Mouse (Mus musculus) kidney, postnatal 25 days (tissue): ENCODE measurements around the gene Krtap24-1.

ENCODE experiments used
- DNase-seq, 2 experiments: peaks; one replicate each; pipeline ENCODE4 v3.0.0; 2021; ENCODE audit warnings: mixed read lengths in 2 of 2

Krtap24-1 gene

DNA sequence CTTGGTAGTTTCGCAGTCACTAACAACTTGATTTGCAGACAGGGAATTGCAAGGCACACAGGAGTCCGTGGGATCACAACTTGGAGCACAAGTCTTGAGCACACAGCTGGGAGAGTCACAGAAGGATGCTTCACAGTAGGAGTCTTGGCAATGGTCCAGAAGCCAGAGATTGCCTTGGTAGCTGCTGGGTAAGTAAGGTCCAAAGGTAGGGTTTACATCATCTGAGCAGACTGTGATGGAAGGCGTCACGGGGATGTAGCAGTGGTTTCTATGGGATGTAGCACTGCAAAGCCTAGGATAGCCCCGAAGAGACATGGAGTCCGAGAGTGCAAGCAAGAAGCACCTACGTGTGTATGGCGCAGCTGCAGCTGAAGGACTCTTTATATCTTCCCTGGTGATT lies at the start of gene Krtap24-1:
Gene Krtap24-1 (minus strand): TSS at position 358 of the 400 bp plus-strand sequence.
- peak; percentile 31 to 38 for DNase-seq

DNA sequence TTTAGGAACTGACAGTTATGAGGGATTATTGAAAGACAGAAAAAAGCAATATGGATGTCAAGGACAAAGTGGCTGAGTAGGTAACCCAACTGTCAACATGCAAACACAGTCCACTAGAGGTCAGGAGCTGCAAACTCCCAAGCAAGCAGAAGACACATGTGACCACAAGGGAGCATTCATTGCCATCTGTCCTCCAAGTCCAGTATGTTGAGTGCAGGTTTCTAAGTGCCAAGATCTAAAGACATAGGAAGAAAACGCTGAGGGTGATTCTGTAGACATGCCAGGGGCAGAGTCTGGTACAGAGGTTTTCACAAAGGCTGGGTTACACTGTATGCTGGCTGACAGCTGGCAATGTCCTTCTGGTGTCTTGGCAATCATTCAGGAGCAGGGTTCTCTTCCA lies 45.3 kb upstream of the Krtap24-1 start:
- no peak for DNase-seq

DNA sequence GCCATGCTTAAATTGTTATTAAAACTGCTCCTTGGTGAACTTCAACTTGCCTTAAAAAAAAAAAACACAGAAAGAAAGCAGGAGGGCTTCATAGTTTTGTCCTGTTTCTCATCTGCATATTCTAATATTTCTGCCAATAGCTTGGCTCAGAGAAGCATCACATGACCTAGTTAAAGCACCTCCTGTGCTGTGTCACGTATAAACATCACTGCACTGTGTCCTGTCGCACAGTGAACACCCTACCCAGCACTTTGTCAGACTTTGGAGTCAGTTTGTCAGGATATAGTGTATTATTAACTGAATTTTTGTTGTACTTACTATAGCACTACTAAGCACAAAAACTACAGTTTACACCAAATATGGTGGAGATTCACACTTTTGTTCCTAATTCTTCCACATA lies 39.9 kb upstream of the Krtap24-1 start:
- peak; percentile 8 to 46 for DNase-seq

DNA sequence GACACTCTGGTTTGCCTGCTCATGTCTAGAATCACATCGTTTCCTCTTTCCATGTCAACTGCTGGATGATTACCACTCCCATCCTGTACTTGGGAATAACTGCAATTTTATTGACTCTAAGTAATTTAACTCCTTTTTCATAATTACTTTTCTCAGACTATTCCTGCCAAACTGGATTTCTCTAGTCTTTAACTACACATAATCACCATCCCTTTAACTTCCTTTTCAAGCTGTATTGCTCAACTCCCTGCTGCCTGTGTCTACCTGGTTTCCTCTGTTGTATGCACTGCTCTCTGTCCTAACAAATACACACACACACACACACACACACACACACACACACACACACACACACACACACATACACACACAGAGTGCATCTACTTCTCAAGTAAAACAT lies 39.0 kb upstream of the Krtap24-1 start:
- DNase-seq, result no peak

DNA sequence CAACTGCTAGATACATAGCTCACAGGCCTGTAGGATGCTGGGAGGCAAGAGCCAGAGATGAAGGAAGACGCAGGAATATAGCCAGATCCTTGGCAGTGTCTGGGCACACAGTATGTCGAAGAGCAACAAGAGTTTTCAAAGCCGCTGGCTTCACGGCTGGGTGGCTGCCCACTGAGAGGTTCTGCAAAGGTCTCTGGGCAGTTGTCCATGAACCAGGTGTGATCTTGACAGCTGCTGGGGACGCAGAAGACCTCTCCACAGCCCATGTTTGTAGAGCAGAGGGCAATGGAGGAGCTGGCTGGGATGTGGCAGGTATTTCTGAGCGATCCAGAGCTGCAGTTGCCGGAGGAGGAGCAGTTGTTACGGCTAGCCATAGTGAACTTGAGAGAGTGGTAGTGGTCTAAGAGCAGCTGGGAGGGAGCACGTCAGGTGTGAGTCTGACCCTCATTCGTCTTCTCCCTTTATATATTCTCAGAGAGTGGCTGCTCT lies 35.3 kb upstream of the Krtap24-1 start, which contains the start of gene Krtap26-1:
Gene Krtap26-1 (minus strand): TSS at position 439 of the 489 bp plus-strand sequence.
- DNase-seq, result no peak

DNA sequence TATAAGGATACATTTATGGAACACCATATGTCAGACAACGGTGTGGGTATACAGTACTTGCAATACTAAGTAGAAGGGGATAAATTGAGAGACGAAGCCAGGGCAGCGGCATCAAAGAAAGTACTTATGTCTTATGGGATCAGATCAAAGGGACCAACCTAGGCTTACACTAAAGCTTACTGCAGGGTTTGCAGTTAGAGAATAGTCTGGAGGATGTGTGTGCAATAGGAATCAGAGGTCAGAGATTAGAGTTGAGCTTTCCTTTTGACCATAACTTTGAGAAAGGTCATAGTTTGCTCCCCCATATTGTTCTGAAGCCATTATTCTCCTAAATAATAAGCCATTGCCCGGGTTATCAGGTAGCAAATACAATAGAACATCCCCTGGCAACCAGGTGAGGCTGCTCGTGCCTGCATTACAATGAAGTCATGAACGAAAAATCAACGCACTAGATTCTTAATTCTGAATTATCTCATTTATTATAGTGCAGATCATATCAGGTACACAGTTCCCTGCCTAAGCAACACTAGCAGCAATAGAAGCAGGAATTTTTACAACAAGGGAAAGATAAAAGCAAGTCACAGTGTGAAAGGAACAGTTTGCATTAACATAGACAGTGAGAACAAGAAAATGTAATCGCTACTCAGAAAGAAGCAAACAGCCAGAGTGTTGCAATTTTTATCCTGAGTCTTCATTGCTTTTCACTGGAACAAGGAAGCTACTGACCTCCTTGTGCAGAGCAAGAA lies 34.5 kb upstream of the Krtap24-1 start:
- no peak for DNase-seq

DNA sequence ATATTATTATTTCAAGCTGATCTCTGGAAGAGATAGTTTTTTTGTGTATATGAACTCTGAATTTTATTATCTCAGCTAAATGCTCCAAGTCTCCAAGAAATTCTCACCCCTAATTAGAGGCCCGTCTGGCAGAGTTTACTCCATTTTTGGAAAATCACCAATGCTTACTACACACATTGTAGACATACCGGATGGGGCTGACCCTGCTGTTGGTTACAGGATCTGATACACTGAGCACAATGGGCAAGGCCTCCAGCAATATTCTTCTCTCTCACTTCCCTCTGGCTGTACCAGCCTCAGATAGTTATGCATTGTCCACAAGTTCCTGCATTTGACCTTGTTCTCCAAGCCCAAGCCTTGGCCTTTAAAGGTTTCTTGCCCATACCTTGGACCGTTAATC lies 28.0 kb upstream of the Krtap24-1 start:
- no peak for DNase-seq

DNA sequence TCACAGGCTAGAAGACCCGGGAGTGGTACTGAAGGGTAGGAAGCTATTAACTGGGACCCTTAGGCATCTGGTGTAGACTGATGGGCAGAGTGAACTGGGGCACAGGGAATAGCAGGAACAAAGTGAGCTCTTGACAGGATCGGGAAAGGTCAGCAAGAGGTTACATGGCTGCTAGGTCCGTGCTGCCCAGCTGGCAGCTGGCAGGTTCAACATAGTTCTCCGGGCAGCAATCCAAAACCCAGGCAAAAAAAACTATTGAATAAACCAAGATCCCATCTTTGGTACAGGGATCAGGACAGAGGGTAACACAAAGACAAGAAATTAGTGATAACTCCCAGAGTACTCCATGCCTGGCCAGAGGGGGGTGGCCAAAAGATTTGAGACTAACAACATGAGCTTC lies 23.1 kb upstream of the Krtap24-1 start:
- DNase-seq, result peak; percentile 68 to 74

DNA sequence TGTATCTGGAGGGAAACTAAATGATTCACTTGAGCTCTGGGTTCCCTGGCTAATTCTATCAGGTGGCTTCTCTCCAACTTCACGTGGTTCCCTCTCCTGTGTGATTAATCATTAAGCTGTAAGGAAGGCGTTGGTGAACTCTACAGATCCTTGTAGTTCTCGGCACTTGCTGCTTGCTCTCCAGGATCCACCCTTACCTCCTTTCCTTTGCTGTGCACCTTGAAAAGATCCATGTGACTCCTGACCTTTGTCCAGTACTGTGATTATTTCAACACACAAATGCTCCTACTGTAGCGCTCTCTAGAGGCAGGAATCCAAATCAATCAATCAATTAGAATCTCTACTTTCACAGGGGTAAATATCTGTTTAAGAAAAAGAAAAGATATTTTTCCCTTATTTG lies 19.4 kb upstream of the Krtap24-1 start:
- DNase-seq, result peak; percentile 54 to 74

DNA sequence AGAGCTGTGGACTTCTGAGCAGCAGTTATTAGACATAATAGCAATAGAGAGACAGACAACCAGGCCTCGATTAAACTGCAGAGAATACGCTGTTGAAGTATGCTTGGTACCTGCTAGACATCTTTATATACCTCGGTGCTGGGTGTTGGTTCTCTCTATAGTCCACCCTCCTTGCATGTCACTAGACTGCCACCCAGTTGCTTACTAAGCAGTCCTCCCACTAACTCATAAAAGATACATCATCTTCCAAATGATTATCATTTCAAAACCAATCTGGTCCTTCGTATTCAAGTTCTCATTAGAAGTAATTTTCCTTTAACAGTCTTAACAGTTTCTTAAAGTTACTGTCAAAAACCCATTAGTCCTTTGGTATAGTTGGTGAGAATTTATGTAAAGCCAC lies 15.5 kb upstream of the Krtap24-1 start, which contains the start of gene 2310079G19Rik:
Gene 2310079G19Rik (minus strand): TSS at position 101 of the 400 bp plus-strand sequence.
- no peak for DNase-seq

DNA sequence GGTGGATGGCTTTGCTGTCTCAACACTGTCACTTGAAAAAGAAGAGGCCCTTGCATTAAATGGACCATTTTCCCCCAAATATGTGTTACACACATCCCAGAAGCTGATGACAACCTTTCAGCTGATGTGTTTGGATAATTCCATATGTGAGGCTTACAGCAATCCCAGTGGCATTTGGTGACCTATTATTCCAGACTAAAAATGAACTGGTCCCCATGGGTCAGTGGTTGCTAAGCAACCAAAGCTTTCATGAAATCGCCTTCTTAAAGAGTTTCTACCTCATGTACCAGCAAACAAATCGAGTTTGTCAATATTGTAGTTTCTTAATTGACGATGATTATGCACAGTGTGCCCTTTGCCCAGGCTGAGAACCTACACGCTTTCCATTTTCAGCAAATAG lies 633 bp upstream of the Krtap24-1 start:
- DNase-seq, result no peak

DNA sequence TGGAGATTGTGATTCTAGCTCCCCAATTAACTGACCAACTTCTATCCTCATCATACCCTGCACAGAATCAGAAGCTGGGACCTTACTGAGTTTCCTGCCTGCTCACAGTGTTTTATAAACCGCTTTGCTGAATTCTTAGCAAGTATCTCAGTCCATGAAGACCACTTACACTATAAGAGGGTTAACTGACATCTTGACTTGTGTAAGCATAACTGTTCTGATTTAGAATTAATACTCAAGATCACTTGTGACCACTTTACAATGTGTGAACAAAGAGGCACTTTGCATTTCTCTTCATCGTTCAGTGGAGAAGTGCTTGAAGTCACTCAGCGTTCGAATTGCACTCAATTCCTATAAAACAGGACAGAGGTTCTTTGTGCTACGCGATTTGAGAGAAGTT lies 7.5 kb downstream of the Krtap24-1 start:
- DNase-seq, result no peak

DNA sequence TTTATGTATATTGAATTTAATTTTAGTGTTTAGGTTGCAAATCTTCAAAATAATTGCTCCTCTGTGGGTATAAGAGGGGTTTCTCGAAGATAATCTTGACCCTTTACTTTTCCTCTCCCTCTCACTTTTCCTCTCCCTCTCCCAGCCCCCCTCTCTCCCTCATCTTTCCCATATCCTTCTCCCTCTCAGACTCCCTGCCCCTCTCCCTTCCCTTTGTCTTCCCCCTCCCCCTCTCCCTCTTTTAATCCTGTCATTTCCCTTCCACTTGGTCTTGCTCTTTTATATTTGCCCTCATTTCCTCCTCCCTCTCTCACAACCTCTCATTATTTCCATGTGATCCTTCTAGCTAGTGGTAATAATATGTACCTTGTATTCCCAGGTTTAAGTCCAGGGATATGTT lies 9.6 kb downstream of the Krtap24-1 start:
- DNase-seq, result no peak

DNA sequence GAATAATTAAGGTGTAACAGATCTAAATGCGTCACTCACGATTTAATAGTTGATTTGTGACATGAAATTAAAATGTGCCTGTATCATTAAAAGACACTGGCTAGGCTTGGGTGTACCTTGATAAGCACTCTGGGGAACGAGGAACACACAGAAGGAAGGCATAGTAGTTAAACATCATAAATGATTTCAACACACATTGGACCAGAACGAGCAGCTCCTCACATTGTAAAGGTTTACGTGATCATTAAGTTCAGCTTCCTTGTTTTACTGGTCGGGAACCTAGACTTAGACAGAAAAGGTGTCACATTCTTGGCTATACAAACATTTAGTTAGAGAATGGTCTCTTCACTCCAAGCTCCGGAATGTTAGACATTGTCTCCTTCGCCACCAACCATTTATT lies 11.8 kb downstream of the Krtap24-1 start:
- no peak for DNase-seq

DNA sequence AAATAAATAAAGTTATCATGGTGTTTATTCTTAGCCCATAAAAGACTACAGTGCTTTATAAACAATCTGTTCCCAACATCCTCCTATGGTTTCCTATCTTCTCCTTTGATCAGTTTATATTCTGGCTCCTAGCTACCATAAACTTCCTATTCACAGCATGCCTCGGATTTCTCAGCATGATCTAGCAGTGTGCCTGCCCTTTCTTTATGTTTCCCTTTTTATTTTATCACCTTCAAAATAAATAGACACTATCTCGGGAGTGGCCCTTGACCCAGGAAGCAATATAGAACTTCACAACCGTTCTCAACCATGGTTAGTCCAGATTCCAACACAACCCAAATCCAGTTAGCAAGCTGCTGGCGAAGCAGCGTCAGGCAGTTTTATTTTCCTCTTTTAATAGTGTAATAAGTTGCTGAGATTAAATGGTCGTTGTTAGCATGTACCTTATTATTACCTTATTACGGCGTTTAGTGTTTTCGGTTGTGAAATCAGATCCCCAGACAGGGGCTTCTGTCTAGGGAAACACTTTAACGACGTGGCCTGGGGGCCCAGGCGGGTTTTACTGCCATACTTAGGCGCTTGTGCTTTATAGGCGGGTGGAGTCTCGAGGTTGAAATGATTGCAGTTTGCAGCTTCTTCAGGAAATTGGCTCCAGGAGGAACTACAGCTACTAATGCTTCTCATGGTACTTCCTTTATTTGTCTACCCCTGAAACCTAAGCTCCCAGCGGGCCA lies 12.4 kb downstream of the Krtap24-1 start:
- DNase-seq, result no peak

DNA sequence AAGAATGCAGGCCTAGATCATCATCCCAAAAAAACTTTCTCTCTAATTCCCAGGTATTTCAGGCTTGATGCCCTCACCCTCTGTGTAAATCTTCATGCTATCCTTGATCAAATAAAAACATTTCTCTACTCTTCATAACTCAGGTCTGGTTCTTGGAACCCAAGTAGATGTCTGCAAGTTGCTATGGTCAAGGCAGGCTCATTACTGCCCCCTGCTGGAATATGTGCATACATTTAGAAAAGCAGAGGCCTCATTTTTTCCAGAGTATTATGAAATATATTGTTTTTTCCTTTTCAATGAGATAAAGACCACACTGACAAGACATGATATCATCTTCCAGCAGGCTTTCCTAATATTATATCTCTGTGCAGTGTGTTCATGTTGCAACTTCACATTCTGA lies 19.3 kb downstream of the Krtap24-1 start:
- peak in 1 of 2 experiments; percentile 42 for DNase-seq

DNA sequence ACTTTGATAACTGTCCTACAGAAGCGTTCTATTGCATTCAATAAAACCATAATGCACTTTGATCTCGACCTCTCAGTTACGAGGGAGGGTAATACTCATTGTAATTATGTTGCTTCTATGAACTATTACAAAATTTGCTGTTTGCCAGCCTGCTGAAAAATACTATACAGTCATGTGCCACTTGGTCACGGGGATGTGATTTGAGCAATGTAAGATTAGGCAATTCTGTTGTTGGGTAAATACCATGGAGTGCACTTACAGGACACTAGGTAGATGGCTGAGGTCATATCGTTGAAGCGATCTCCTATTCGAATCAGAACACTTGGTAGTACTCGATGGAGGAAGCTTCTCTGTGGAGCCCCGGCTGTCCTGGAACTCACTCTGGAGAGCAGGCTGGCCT lies 28.7 kb downstream of the Krtap24-1 start:
- no peak for DNase-seq

DNA sequence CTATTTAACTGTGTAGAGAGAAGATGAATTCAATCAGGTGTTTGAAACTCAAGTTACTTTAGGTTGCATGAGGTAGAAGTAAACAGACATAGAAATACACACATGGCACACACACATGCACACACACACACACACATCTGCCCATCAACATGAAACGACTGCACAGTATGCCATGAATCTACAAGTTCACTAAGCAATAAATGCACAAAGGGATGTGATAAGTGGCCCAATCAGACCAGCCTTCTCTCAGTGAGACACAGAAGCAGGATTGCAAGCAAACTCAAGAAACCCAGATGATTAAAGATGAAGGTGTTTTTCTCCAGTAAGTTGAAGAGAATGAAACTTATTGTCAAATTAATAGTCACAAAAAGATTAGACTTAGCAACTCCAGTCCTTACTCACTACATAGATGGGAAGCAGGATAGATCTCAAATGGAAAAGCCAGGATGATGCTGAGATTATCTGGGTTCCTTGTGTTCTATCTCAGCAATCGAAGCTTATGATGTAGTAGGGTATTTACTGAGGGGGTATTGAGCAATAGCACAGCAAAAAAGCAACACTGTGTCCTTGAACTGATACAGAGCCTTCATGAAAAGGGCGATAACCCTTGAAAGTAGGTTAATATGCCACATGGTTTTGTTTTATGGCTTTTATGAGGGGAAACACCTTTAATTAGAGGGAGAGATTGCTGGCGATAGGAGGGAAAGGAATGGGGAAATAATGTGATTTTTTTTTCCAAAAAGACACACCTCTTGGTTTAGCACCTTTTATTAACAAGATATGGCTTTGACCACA lies 36.0 kb downstream of the Krtap24-1 start:
- DNase-seq, result no peak

DNA sequence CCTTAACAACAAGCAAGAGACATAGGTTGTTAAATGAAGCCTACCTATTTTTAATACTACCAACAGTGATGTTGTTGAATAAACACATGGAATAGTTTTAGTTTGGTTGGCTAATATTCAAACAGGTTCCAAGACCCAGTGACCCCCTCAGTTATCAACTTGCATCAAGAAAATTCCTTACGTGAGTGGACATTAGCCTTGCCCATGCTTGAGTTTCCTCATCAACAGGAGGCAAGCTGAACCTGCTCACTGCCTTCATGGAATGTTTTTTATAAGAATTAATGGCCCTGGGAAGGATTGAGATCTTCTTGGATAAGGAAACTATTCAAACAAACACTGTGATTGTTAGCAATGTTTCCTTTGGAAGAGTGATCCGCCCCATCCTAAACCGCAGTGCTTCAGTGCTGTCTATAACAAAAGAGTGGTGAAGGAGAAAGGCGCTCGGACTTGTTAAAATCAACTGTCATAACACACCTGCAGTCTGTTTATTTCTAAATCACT lies 39.1 kb downstream of the Krtap24-1 start:
- DNase-seq, result peak in 1 of 2 experiments; percentile 35

DNA sequence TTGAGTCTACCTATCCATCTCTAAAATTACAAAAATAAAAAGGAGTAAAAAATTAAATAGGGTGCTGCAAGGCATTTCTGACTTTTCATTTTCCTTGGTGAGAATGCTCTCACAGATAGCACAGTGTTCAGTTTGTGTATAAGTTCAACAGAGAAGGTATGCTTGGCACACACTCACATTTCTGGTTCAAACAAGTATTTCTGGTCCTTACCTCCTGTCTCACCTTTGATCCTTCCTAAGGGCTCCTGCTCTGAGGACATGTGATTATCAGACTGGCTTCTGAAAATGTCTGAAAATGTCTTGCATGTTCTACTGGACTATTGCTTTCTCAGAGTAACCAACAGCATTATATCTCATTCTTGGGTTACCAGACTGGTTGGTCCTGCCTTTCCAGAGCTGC lies 41.9 kb downstream of the Krtap24-1 start:
- DNase-seq, result no peak

DNA sequence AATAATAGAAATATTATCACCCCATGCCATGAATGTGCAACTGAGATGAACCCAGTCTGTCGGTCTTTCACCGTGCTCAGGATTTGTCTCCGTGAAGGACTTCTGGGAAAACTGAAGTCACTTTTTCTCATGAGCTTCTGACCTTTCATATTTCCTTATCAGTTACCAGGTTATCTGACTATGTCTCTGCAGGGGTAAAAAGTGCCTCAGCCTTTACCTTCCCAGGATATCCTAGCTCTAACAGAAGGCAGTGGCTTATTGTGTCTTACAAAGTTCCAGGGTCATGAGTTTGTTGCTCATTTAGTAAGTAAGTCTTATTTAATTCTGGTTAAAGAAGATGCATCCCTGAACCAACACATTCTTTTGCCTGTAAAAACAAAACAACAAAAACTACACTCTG lies 42.3 kb downstream of the Krtap24-1 start:
- no peak for DNase-seq

DNA sequence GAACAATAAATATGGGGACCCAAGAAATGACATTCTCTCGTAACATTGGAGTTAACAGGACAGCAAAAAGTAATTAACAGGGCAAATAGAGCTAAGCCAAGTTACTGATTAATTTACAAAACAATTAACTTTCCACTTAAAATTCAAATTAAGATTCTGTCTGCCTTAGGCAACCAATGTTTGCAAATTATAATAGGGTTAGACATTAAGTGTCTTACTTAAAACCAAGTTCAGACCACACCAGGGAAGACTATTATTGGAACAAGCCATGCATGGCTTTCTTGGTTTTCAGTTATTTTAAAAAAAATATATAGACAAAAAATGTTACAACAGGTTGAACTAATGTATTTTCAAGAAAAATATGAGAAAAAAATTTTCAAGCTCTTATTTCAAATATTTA lies 43.0 kb downstream of the Krtap24-1 start:
- no peak for DNase-seq
